Mouse (Mus musculus): ENCODE measurements around the gene Sncg.

DNA sequence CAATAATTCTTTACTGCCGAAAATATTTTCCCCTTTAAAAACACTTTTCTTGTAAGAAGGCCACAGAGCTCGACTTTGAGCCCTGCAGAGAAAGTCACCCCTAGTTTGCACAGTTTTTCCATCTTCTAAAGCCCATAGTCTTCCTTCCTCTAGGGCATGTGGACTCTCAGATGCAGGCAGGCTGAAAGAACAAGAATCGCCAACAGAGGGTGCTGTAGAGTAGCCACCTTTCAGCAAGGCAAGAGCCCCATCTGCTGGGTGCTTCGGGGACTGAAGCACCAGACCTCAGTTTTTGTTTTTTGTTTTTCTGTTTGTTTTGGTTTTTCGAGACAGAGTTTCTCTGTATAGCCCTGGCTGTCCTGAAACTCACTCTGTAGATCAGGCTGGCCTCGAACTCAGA, 26.5 kb upstream of the Sncg start:
- TF ChIP-seq CTCF (IDR thresholded peaks at IDR 0.05; ENCODE audit: borderline replicate concordance, insufficient read depth, low read length) (peak; percentile 93), POLR2A (IDR thresholded peaks at IDR 0.05; ENCODE audit: low read depth, low read length) (no peak)

Data from embryonic fibroblast, embryonic 13.5 days (primary cell).